Mouse (Mus musculus): ENCODE data around the gene Sowaha.

DNA sequence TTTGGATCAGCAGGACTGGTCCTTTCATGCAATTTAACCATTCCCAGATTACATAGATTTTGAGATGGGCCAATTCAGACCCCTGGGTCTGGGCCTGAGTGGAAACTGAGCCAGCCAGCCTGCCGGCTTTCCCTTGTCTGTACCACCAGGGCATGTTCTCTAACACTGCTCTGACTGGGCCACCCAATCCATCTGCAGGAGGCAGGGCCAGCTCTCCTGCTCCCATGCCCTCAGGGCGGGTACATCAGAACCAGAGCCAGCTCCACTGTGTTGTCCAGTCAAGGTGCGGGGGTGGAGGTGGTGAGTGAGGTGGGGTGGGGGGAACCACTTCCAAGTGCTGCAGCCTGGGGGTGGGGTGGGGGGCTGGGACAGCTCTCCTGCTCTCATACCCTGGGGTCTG is 6.3 kb upstream of the Sowaha start:
- no peak for TF ChIP-seq CTCF (IDR thresholded peaks at IDR 0.05; ENCODE audit: extremely low read depth, insufficient read depth, insufficient read length, insufficient replicate concordance)
- no peak for TF ChIP-seq POLR2A (IDR thresholded peaks at IDR 0.05; ENCODE audit: low read depth, low read length)

Data from spleen, adult 2 months (tissue).